Mouse (Mus musculus) monocyte, adult 5-6 weeks (primary cell): ENCODE data around the gene S100a5. TPM values are rescaled to one million over a fixed set of nuclear protein-coding genes. Genes with fewer than 3 reads are reported as not detected.

Experiments used
- ATAC-seq: fragments of 153-309, 156-312 bp; replicated peaks from 2 replicates; pipeline ENCODE4 v1.8.0; 2017; ENCODE audit warnings: mild to moderate bottlenecking; ENCODE audit not compliant: low TSS enrichment, insufficient number of reproducible peaks, severe bottlenecking, poor library complexity, low FRiP score
- total RNA-seq: library from RNA; stranded (forward); fragments of 200-1000, 200-491, 200-594 nt; gene quantifications from 3 replicates; pipeline ENCODE4 v1.2.3, GENCODE M21; 2017

S100a5 gene
- total RNA-seq, 1 experiment from 2014 or later: not detected

GRCm38 (mm10) chr3:90652878-90653508 is 44.7 kb downstream of the S100a5 start:
- 0 out of 2 replicates have a peak, but pooled peaks have one; percentile 44 for ATAC-seq

GRCm38 (mm10) chr3:90653717-90654116 is 45.4 kb downstream of the S100a5 start, which contains the start of gene S100a7a:
S100a7a (plus strand) TSS chr3:90654017.
- no peak for ATAC-seq

- ATAC-seq: no peak
Observed at GRCm38 (mm10) chr3:90657405-90657804, 49.1 kb downstream of the S100a5 start.

GRCm38 (mm10) chr3:90659364-90660044 is 51.2 kb downstream of the S100a5 start:
- no peak for ATAC-seq

Other genes with a start within 250 kb of the S100a5 start
- 2.1 TPM in 1 of 3 replicates, not detected in the others for gene Slc27a3, start 218.6 kb upstream of the S100a5 start, total RNA-seq
- 11.7 to 26.5 TPM (median 12.9 TPM) in 3 replicates for gene Ints3, start 174.9 kb upstream of the S100a5 start, total RNA-seq
- not detected in 3 replicates for gene Npr1, start 142.7 kb upstream of the S100a5 start, total RNA-seq
- gene Ilf2, start 132.4 kb upstream of the S100a5 start, total RNA-seq: 72.4 to 84.1 TPM (median 74.7 TPM) in 3 replicates
- 52.4 to 94.4 TPM (median 62.0 TPM) in 3 replicates for gene Snapin, start 117.5 kb upstream of the S100a5 start, total RNA-seq
- 65.3 to 100 TPM (median 80.3 TPM) in 3 replicates for gene Chtop, start 99.0 kb upstream of the S100a5 start, total RNA-seq
- gene S100a1, start 94.1 kb upstream of the S100a5 start, total RNA-seq: 24.0 to 71.5 TPM (median 39.2 TPM) in 3 replicates
- 111 to 176 TPM (median 141 TPM) in 3 replicates for gene S100a13, start 94.1 kb upstream of the S100a5 start, total RNA-seq
- 3.0 TPM in 1 of 3 replicates, not detected in the others for gene S100a14, start 81.7 kb upstream of the S100a5 start, total RNA-seq
- gene S100a16, start 71.3 kb upstream of the S100a5 start, total RNA-seq: not detected in 3 replicates
- not detected in 3 replicates for gene S100a3, start 47.9 kb upstream of the S100a5 start, total RNA-seq
- gene S100a2, start 18.3 kb upstream of the S100a5 start, total RNA-seq: not detected in 3 replicates
- not detected in 3 replicates for gene Gm42674, start 6.6 kb upstream of the S100a5 start, total RNA-seq
- 562 to 1,115 TPM (median 1,082 TPM) in 3 replicates for gene S100a4, start 4.8 kb upstream of the S100a5 start, total RNA-seq
- 318 to 564 TPM (median 521 TPM) in 3 replicates for gene S100a6, start 4.4 kb downstream of the S100a5 start, total RNA-seq
- 0.58 TPM in 1 of 3 replicates, not detected in the others for gene S100a7a, start 45.5 kb downstream of the S100a5 start, total RNA-seq
- 3.4 to 52.7 TPM (median 15.1 TPM) in 3 replicates for gene S100a8, start 60.5 kb downstream of the S100a5 start, total RNA-seq
- 6.2 to 33.7 TPM (median 31.4 TPM) in 3 replicates for gene S100a9, start 87.2 kb downstream of the S100a5 start, total RNA-seq
- gene Pglyrp4, start 118.4 kb downstream of the S100a5 start, total RNA-seq: not detected in 3 replicates
- gene Gm5849, start 169.4 kb downstream of the S100a5 start, total RNA-seq: not detected in 3 replicates